Mouse (Mus musculus) forebrain, embryonic 16.5 days (tissue): ENCODE data around the gene Gm609. TPM values are rescaled to one million over a fixed set of nuclear protein-coding genes. Genes with fewer than 3 reads are reported as not detected.
A peak's percentile ranks its signal among the peaks of the same experiment; 100 is the strongest.

Source experiments
- ATAC-seq: fragments of 200-750 bp; cut with Nextera tagmentation; 2 replicates; pipeline ENCODE4 v1.8.0; 2017; ENCODE audit warnings: mild to moderate bottlenecking, moderate library complexity
- H3K27ac ChIP-seq: fragments of 300-500 bp; sonication (generic); 2 replicates; pipeline ENCODE4 v1.5.1; 2014; ENCODE audit warnings: low read length, control low read depth
- H3K27me3 ChIP-seq: fragments of 300-500 bp; sonication (generic); replicated peaks from 2 replicates; pipeline ENCODE4 v1.6.1; 2014; ENCODE audit warnings: low read length; ENCODE audit not compliant: control insufficient read depth, insufficient read depth
- H3K36me3 ChIP-seq: fragments of 300-500 bp; sonication (generic); 2 replicates; pipeline ENCODE4 v1.6.1; 2014; ENCODE audit not compliant: control insufficient read depth, insufficient read depth
- H3K4me1 ChIP-seq: fragments of 300-500 bp; sonication (generic); replicated peaks from 2 replicates; pipeline ENCODE4 v1.6.1; 2014; ENCODE audit warnings: low read length; ENCODE audit not compliant: control insufficient read depth, insufficient read depth
- H3K4me2 ChIP-seq: fragments of 300-500 bp; sonication (generic); 2 replicates; pipeline ENCODE4 v1.6.1; 2014; ENCODE audit warnings: mild to moderate bottlenecking, low read length, control low read depth
- H3K4me3 ChIP-seq: fragments of 300-500 bp; sonication (generic); replicated peaks from 2 replicates; pipeline ENCODE4 v1.5.1; 2014; ENCODE audit warnings: mild to moderate bottlenecking, low read length, control low read depth
- H3K9ac ChIP-seq: fragments of 300-500 bp; sonication (generic); replicated peaks from 2 replicates; pipeline ENCODE4 v1.6.1; 2014; ENCODE audit warnings: low read depth, low read length, control low read depth
- H3K9me3 ChIP-seq: fragments of 300-500 bp; sonication (generic); 2 replicates; pipeline ENCODE4 v1.6.1; 2016; ENCODE audit warnings: low read length; ENCODE audit not compliant: control insufficient read depth
- WGBS: fragments of 180-500 bp; shearing (Covaris S2); extraction: QIAGEN DNeasy Blood & Tissue Kit; methylation state at CpG from one replicate; pipeline ENCODE4 v1.1.7; 2014; 5-methylcytosine and 5-hydroxymethylcytosine counted together
- polyA plus RNA-seq: library from polyadenylated mRNA; unstranded; fragments of >200 nt; fragmentation: Nextera tagmentation; extraction: Ambion mirVana; gene quantifications from 2 replicates; pipeline ENCODE4 v1.2.1, GENCODE M21; 2015

Gm609 gene
- polyA plus RNA-seq, 1 experiment from 2014 or later, result not detected

GRCm38 (mm10) chr16:45402036-45402435 is 90.7 kb downstream of the Gm609 start:
- Histone ChIP-seq H3K9me3 (no peaks in the 10 kb centered on the region), H3K27me3 (no peaks in the 10 kb centered on the region), H3K27ac (no peak overlapping the region), H3K4me3 (no peak overlapping the region), H3K4me1 (peaks cover 11% of the 10 kb centered on the region), H3K4me2 (no peak overlapping the region), H3K9ac (no peak overlapping the region), H3K36me3 (peaks cover 3% of the 10 kb centered on the region)
- 95% methylated on average over 1 of the region's 1 CpGs for WGBS
- ATAC-seq, result no peak

GRCm38 (mm10) chr16:45399947-45400555 is 92.7 kb downstream of the Gm609 start:
- Histone ChIP-seq H3K27me3 (no peaks in the 10 kb centered on the region), H3K9me3 (no peaks in the 10 kb centered on the region), H3K4me2 (no peak overlapping the region), H3K4me1 (peaks cover 3% of the 10 kb centered on the region), H3K36me3 (peaks cover 8% of the 10 kb centered on the region), H3K4me3 (no peak overlapping the region), H3K27ac (no peak overlapping the region), H3K9ac (no peak overlapping the region)
- no peak for ATAC-seq
- WGBS, result 67% methylated on average over 9 of the region's 9 CpGs

GRCm38 (mm10) chr16:45399411-45399810 is 93.4 kb downstream of the Gm609 start:
- H3K9me3 ChIP-seq, result no peaks in the 10 kb centered on the region
- H3K4me2 ChIP-seq, result no peak overlapping the region
- no peak for ATAC-seq
- H3K27ac ChIP-seq, result no peak overlapping the region
- no peaks in the 10 kb centered on the region for H3K27me3 ChIP-seq
- no peak overlapping the region for H3K9ac ChIP-seq
- H3K36me3 ChIP-seq, result peaks cover 13% of the 10 kb centered on the region
- no peak overlapping the region for H3K4me3 ChIP-seq
- 69% methylated on average over 3 of the region's 3 CpGs for WGBS
- peaks cover 3% of the 10 kb centered on the region for H3K4me1 ChIP-seq

GRCm38 (mm10) chr16:45397440-45397839 is 95.3 kb downstream of the Gm609 start:
- Histone ChIP-seq H3K4me3 (no peak overlapping the region), H3K4me1 (peaks cover 3% of the 10 kb centered on the region), H3K36me3 (peaks cover 18% of the 10 kb centered on the region), H3K27me3 (no peaks in the 10 kb centered on the region), H3K4me2 (no peak overlapping the region), H3K27ac (no peak overlapping the region), H3K9me3 (no peaks in the 10 kb centered on the region), H3K9ac (no peak overlapping the region)
- WGBS, result 51% methylated on average over 2 of the region's 2 CpGs
- peak; percentile 43 for ATAC-seq

GRCm38 (mm10) chr16:45392246-45392645 is 100.5 kb downstream of the Gm609 start:
- WGBS, result 80% methylated on average over 6 of the region's 6 CpGs
- H3K9ac ChIP-seq, result no peak overlapping the region
- no peaks in the 10 kb centered on the region for H3K9me3 ChIP-seq
- no peaks in the 10 kb centered on the region for H3K4me1 ChIP-seq
- no peak for ATAC-seq
- H3K36me3 ChIP-seq, result peaks cover 23% of the 10 kb centered on the region
- H3K27me3 ChIP-seq, result no peaks in the 10 kb centered on the region
- no peak overlapping the region for H3K27ac ChIP-seq
- no peak overlapping the region for H3K4me3 ChIP-seq
- H3K4me2 ChIP-seq, result no peak overlapping the region

- Histone ChIP-seq H3K27ac (no peak overlapping the region), H3K4me3 (no peak overlapping the region), H3K4me2 (no peak overlapping the region), H3K36me3 (peaks cover 23% of the 10 kb centered on the region), H3K4me1 (no peaks in the 10 kb centered on the region), H3K27me3 (no peaks in the 10 kb centered on the region), H3K9me3 (no peaks in the 10 kb centered on the region), H3K9ac (no peak overlapping the region)
- 58% methylated on average over 3 of the region's 3 CpGs for WGBS
- no peak for ATAC-seq
Observed at GRCm38 (mm10) chr16:45391680-45392079, 101.1 kb downstream of the Gm609 start.

- Histone ChIP-seq H3K4me1 (no peaks in the 10 kb centered on the region), H3K36me3 (peaks cover 20% of the 10 kb centered on the region), H3K27me3 (no peaks in the 10 kb centered on the region), H3K27ac (no peak overlapping the region), H3K4me2 (no peak overlapping the region), H3K9me3 (no peaks in the 10 kb centered on the region), H3K9ac (no peak overlapping the region), H3K4me3 (no peak overlapping the region)
- 64% methylated on average over 5 of the region's 5 CpGs for WGBS
- no peak for ATAC-seq
Observed at GRCm38 (mm10) chr16:45390286-45390956, 102.3 kb downstream of the Gm609 start.

GRCm38 (mm10) chr16:45389833-45390232 is 102.9 kb downstream of the Gm609 start:
- Histone ChIP-seq H3K4me3 (no peak overlapping the region), H3K27me3 (no peaks in the 10 kb centered on the region), H3K36me3 (peaks cover 17% of the 10 kb centered on the region), H3K9ac (no peak overlapping the region), H3K4me2 (no peak overlapping the region), H3K27ac (no peak overlapping the region), H3K4me1 (no peaks in the 10 kb centered on the region), H3K9me3 (no peaks in the 10 kb centered on the region)
- no peak for ATAC-seq
- 80% methylated on average over 2 of the region's 2 CpGs for WGBS

GRCm38 (mm10) chr16:45389041-45389440 is 103.7 kb downstream of the Gm609 start:
- 94% methylated on average over 2 of the region's 2 CpGs for WGBS

More at GRCm38 (mm10) chr16:45389041-45389440, 103.7 kb downstream of the Gm609 start:
- Histone ChIP-seq H3K9ac (no peak overlapping the region), H3K4me1 (no peaks in the 10 kb centered on the region), H3K36me3 (peaks cover 11% of the 10 kb centered on the region), H3K4me2 (no peak overlapping the region), H3K4me3 (no peak overlapping the region), H3K27ac (no peak overlapping the region), H3K27me3 (no peaks in the 10 kb centered on the region), H3K9me3 (no peaks in the 10 kb centered on the region)
- ATAC-seq, result no peak
